Mouse (Mus musculus) testis, adult 2 months (tissue): ENCODE results near the gene Tfb2m.

Experiments
- CTCF ChIP-seq: fragments of 200-500 bp; IDR thresholded peaks from 2 replicates; pipeline ENCODE4 v1.5.1; 2012; ENCODE audit warnings: low read depth, mild to moderate bottlenecking, inconsistent platforms, low read length, moderate library complexity; ENCODE audit not compliant: control insufficient read depth, insufficient read depth, insufficient replicate concordance
- POLR2A ChIP-seq: fragments of 200-500 bp; IDR thresholded peaks from 2 replicates; pipeline ENCODE4 v1.6.1; 2012; ENCODE audit warnings: low read depth, mild to moderate bottlenecking, inconsistent platforms, low read length, moderate library complexity; ENCODE audit not compliant: control insufficient read depth

DNA sequence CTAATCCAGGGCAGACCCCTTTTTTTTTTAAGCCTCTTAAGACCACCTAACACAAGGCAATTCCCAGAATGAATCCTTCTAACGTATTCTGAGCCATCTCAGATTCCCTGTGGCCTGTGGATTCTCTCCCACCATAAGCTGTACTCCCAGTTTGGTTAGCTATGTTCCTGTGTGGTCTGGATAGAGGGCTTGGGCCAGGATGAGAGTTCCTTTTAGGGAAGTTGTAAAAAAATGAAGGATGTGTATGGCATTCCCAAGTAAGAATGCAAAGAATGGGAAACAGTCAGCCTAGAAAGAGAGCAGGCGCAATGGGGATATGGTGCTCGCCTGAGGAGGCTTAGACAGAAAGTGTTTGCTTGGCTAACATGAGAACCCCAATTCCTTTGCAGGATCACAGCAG is 46.8 kb downstream of the Tfb2m start:
- TF ChIP-seq CTCF (no peak), POLR2A (no peak)
